Mouse (Mus musculus) thymus, postnatal 14 days (tissue): ENCODE measurements around the gene Hmg20a.

Experiments
- DNase-seq: peaks from one replicate; pipeline ENCODE4 v3.0.0; 2021

Hmg20a gene

GRCm38 (mm10) chr9:56533916-56534315, 115.5 kb downstream of the Hmg20a start:
- no peak for DNase-seq

DNA sequence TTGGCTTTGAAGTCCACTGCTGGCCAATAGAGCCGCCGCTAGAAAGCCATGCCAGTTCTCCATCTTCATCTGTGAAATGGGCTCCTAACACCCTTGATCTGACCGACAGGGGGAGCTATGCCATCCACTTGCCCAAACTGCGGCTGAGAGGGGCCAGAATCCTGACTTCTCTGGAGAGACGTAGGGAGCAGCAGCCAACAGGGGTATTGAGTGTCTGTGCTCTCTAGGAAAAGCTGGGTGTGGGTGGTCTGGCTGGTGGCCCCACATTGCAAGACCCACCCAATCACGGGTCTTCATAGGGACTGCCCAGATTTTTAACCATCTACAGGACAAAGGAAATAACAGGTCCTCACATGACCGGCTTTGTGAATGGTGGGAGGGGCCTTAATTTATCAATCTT, 116.3 kb downstream of the Hmg20a start:
- DNase-seq, result no peak

DNA sequence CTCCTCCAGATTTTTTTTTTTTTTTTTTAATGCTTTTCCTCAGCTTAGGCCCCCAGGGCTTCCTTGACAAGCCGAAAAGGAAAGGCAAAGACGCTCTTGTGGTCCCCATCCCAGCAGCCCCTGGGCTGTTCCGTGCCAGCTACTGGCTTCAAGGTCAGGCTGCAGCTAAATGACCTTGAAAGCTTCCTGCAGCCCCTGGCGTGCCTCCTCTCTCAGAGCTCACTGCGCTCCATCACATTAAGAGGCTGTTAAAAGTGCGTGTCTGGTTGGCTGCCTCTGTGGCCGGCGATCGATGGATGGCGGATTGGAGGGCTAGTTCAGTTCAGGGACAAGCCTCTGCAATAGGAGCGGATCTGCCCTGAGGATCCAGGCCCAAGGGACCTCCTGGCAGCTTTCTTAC, 117.0 kb downstream of the Hmg20a start:
- no peak for DNase-seq

DNA sequence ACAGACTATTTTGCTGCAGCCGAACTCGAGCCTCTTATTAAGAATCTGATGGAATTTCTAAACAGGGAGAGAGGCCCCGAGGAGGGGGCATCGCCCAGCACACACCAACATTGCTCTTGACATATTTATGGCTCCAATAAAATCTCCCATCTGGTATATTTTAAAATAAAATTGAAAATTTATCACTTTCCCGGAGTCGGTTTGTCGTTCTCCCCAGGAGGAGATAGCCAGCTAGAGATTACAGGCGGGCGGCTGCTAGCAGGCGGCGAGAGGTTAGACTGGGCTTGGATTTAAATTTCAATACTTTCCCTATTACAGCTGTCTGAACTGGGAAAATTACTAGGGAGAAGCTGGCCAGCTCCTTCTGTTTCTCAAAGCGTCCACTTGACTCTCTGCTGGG, 121.6 kb downstream of the Hmg20a start:
- DNase-seq, result no peak

GRCm38 (mm10) chr9:56544687-56545475, 126.5 kb downstream of the Hmg20a start:
- DNase-seq, result no peak
